Mouse (Mus musculus) midbrain, embryonic 11.5 days (tissue): ENCODE measurements at regions not wholly inside any gene's neighbourhood (a gene's known extent, or its start where the extent isn't known, plus 50 kb on each side); places are given as distances from the start of the nearest gene placed in this dataset.
A peak's percentile ranks its signal among the peaks of the same experiment; 100 is the strongest.
"Not testable (repeated sequence)": the region's sequence is repeated elsewhere in the genome, so short reads cannot be mapped to it uniquely, and the experiment has no call there.

Source experiments
- ATAC-seq: fragments of 200-750 bp; cut with Nextera tagmentation; 2 replicates; pipeline ENCODE4 v1.8.0; 2017; ENCODE audit warnings: moderate TSS enrichment, moderate library complexity; ENCODE audit not compliant: low FRiP score
- DNase-seq: peaks from one replicate; pipeline ENCODE4 v3.0.0; 2015; ENCODE audit warnings: low spot score; ENCODE audit errors: missing footprints
- H3K27ac ChIP-seq: fragments of 300-500 bp; sonication (generic); 2 replicates; pipeline ENCODE4 v1.5.1; 2014; ENCODE audit warnings: low read depth, low read length
- H3K27me3 ChIP-seq: fragments of 300-500 bp; sonication (generic); 2 replicates; pipeline ENCODE4 v1.6.1; 2014; ENCODE audit warnings: mild to moderate bottlenecking, low read length, moderate library complexity, mixed read lengths; ENCODE audit not compliant: control insufficient read depth, insufficient read depth
- H3K36me3 ChIP-seq: fragments of 300-500 bp; sonication (generic); 2 replicates; pipeline ENCODE4 v1.6.1; 2014; ENCODE audit warnings: mild to moderate bottlenecking, low read length, moderate library complexity, mixed read lengths; ENCODE audit not compliant: control insufficient read depth, insufficient read depth
- H3K4me1 ChIP-seq: fragments of 300-500 bp; sonication (generic); 2 replicates; pipeline ENCODE4 v1.6.1; 2014; ENCODE audit warnings: low read length; ENCODE audit not compliant: control insufficient read depth, insufficient read depth
- H3K4me2 ChIP-seq: fragments of 300-500 bp; sonication (generic); 2 replicates; pipeline ENCODE4 v1.6.1; 2014; ENCODE audit warnings: mild to moderate bottlenecking, moderate library complexity
- H3K4me3 ChIP-seq: fragments of 300-500 bp; sonication (generic); 2 replicates; pipeline ENCODE4 v1.5.1; 2014; ENCODE audit warnings: low read depth, low read length
- H3K9ac ChIP-seq: fragments of 300-500 bp; sonication (generic); 2 replicates; pipeline ENCODE4 v1.6.1; 2014; ENCODE audit warnings: low read length
- H3K9me3 ChIP-seq: fragments of 300-500 bp; sonication (generic); 2 replicates; pipeline ENCODE4 v1.6.1; 2016; ENCODE audit warnings: low read length; ENCODE audit not compliant: control insufficient read depth
- WGBS: fragments of 180-500 bp; shearing (Covaris S2); extraction: QIAGEN DNeasy Blood & Tissue Kit; methylation state at CpG from one replicate; pipeline ENCODE4 v1.1.7; 2014; 5-methylcytosine and 5-hydroxymethylcytosine counted together

- 17% methylated on average over 4 of the region's 4 CpGs for WGBS
- Histone ChIP-seq H3K4me2 (no peak overlapping the region), H3K27ac (no peak overlapping the region), H3K4me3 (no peak overlapping the region), H3K9ac (no peak overlapping the region), H3K27me3 (no peaks in the 10 kb centered on the region), H3K9me3 (no peaks in the 10 kb centered on the region), H3K4me1 (no peaks in the 10 kb centered on the region; the same call in 1 of the 2 replicates), H3K36me3 (no peaks in the 10 kb centered on the region)
- no peak for ATAC-seq
- DNase-seq = peak; percentile 87
Observed at GRCm38 (mm10) chr9:97297538-97297937, 72.2 kb downstream of the Trim42 start.

- DNase-seq = peak; percentile 86
Observed at GRCm38 (mm10) chr9:97295770-97296169, 74.0 kb downstream of the Trim42 start.

GRCm38 (mm10) chr9:97291870-97292269 lies 77.9 kb downstream of the Trim42 start:
- Histone ChIP-seq H3K4me1 (no peaks in the 10 kb centered on the region; the same call in 1 of the 2 replicates), H3K9ac (no peak overlapping the region), H3K9me3 (no peaks in the 10 kb centered on the region), H3K36me3 (no peaks in the 10 kb centered on the region), H3K27ac (no peak overlapping the region), H3K4me2 (no peak overlapping the region), H3K27me3 (no peaks in the 10 kb centered on the region), H3K4me3 (no peak overlapping the region)
- DNase-seq (no peak), ATAC-seq (no peak)
- WGBS = 67% methylated on average over 1 of the region's 1 CpGs

More at GRCm38 (mm10) chr9:97295770-97296169, 74.0 kb downstream of the Trim42 start:
- no peaks in the 10 kb centered on the region for H3K27me3 ChIP-seq
- WGBS = 33% methylated on average over 7 of the region's 7 CpGs
- no peak overlapping the region for H3K9ac ChIP-seq
- no peaks in the 10 kb centered on the region for H3K36me3 ChIP-seq
- H3K27ac ChIP-seq = no peak overlapping the region
- no peaks in the 10 kb centered on the region for H3K9me3 ChIP-seq
- no peaks in the 10 kb centered on the region; the same call in 1 of the 2 replicates for H3K4me1 ChIP-seq
- H3K4me3 ChIP-seq = no peak overlapping the region
- ATAC-seq = no peak
- H3K4me2 ChIP-seq = no peak overlapping the region

- Histone ChIP-seq H3K36me3 (no peaks in the 10 kb centered on the region), H3K9ac (no peak overlapping the region), H3K27ac (no peak overlapping the region), H3K9me3 (no peaks in the 10 kb centered on the region), H3K4me1 (no peaks in the 10 kb centered on the region), H3K27me3 (no peaks in the 10 kb centered on the region), H3K4me2 (no peak overlapping the region), H3K4me3 (no peak overlapping the region)
- WGBS = 68% methylated on average over 7 of the region's 7 CpGs
- ATAC-seq = no peak
- DNase-seq = no peak
Observed at GRCm38 (mm10) chr9:97284282-97284802, 85.4 kb downstream of the Trim42 start.

GRCm38 (mm10) chr9:97282090-97282489 lies 87.7 kb downstream of the Trim42 start:
- H3K4me3 ChIP-seq = no peak overlapping the region
- no peaks in the 10 kb centered on the region for H3K27me3 ChIP-seq
- H3K9me3 ChIP-seq = no peaks in the 10 kb centered on the region
- H3K27ac ChIP-seq = no peak overlapping the region
- WGBS = 93% methylated on average over 3 of the region's 3 CpGs
- H3K4me2 ChIP-seq = no peak overlapping the region
- H3K4me1 ChIP-seq = no peaks in the 10 kb centered on the region
- no peaks in the 10 kb centered on the region for H3K36me3 ChIP-seq
- H3K9ac ChIP-seq = no peak overlapping the region
- no peak for ATAC-seq
- DNase-seq = no peak

- WGBS = 89% methylated on average over 14 of the region's 14 CpGs
- not testable (repeated sequence) for DNase-seq, H3K27me3 ChIP-seq, H3K36me3 ChIP-seq, ATAC-seq, H3K4me2 ChIP-seq, H3K27ac ChIP-seq, H3K9ac ChIP-seq, H3K9me3 ChIP-seq, H3K4me3 ChIP-seq, H3K4me1 ChIP-seq
Observed at GRCm38 (mm10) chr9:97275449-97275848, 94.3 kb downstream of the Trim42 start.

GRCm38 (mm10) chr9:97273891-97274290 lies 95.9 kb downstream of the Trim42 start:
- ATAC-seq (no peak), DNase-seq (no peak)
- Histone ChIP-seq H3K4me3 (no peak overlapping the region), H3K4me1 (no peaks in the 10 kb centered on the region), H3K4me2 (no peak overlapping the region), H3K27ac (no peak overlapping the region), H3K27me3 (no peaks in the 10 kb centered on the region), H3K9me3 (no peaks in the 10 kb centered on the region), H3K36me3 (no peaks in the 10 kb centered on the region), H3K9ac (no peak overlapping the region)
- 95% methylated on average over 7 of the region's 7 CpGs for WGBS

- DNase-seq (no peak), ATAC-seq (no peak)
- Histone ChIP-seq H3K4me3 (no peak overlapping the region), H3K36me3 (no peaks in the 10 kb centered on the region), H3K27ac (no peak overlapping the region), H3K4me1 (no peaks in the 10 kb centered on the region), H3K4me2 (no peak overlapping the region), H3K9ac (no peak overlapping the region), H3K27me3 (no peaks in the 10 kb centered on the region), H3K9me3 (no peaks in the 10 kb centered on the region)
- WGBS = 97% methylated on average over 8 of the region's 8 CpGs
Observed at GRCm38 (mm10) chr9:97272061-97272460, 97.7 kb downstream of the Trim42 start.

- no peak overlapping the region for H3K27ac ChIP-seq
- H3K4me3 ChIP-seq = no peak overlapping the region
- no peak overlapping the region for H3K9ac ChIP-seq
- 91% methylated on average over 1 of the region's 1 CpGs for WGBS
- DNase-seq = no peak
- H3K9me3 ChIP-seq = no peaks in the 10 kb centered on the region
- H3K4me1 ChIP-seq = no peaks in the 10 kb centered on the region
- no peak for ATAC-seq
- no peak overlapping the region for H3K4me2 ChIP-seq
- no peaks in the 10 kb centered on the region for H3K27me3 ChIP-seq
- H3K36me3 ChIP-seq = no peaks in the 10 kb centered on the region
Observed at GRCm38 (mm10) chr9:97247621-97248020, 122.1 kb downstream of the Trim42 start.
